27 mouse cellular contexts compared by ENCODE assay signal in the genomic region with DNA sequence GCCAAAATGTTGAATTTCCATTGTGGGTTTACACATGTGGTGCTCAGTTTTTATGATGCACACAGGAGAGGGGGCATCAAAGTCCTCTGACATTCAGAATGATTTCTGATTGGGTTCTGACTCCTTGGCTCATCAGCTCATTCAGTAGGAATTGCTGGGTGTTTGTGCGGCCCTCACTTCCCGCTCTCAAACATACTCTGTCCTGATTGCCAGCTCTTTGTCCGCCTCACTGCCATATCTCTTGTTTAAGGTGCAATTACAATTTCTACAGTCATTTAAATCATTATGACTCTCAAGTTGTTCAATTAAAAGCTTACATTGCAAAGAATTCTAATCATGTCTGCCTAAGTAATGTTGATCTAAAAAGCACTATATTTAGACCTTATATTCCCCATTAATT.
DNase-seq lines count a peak whose midpoint lies in the region; ATAC-seq and TF ChIP-seq lines count a peak whose summit lies in the region.
"Had no signal": no experiment of that assay in that cellular context is flagged by ENCODE, and none has a peak within 500 bp of the region (broad histone marks: within the 10 kb centered on the region; RNA-seq: fewer than 3 reads in every experiment).

No protein-coding gene starts in this region.

- H3K4me3 ChIP-seq in forebrain, embryonic 12.5 days (replicated peaks) = no peak overlapping the region
- H3K4me3 ChIP-seq in forebrain, postnatal 0 days (ENCODE audit: low read depth, low read length) = no peak overlapping the region
- H3K4me3 ChIP-seq in forebrain, embryonic 14.5 days (ENCODE audit: low read depth, low read length) = no peak overlapping the region
- no peak overlapping the region for H3K4me3 ChIP-seq in forebrain, embryonic 11.5 days (ENCODE audit: low read depth, low read length)
- no peak overlapping the region for H3K4me3 ChIP-seq in forebrain, embryonic 16.5 days (replicated peaks; ENCODE audit: low read length)
- H3K4me3 ChIP-seq: embryonic facial prominence, embryonic 13.5 days; embryonic facial prominence, embryonic 15.5 days; erythroblast, embryonic 14.5 days had no signal

- TF ChIP-seq CTCF in forebrain, postnatal 0 days (IDR thresholded peaks at IDR 0.05; ENCODE audit: low read depth) = no peak
- no peak for TF ChIP-seq CTCF in brain, embryonic 14.5 days (IDR thresholded peaks at IDR 0.05; ENCODE audit: borderline replicate concordance, extremely low read depth, insufficient read depth, insufficient read length)

- DNase-seq in forebrain, postnatal 0 days = no peak
- DNase-seq in forebrain, embryonic 14.5 days (ENCODE audit: low spot score) = peak; percentile 22
- DNase-seq in forebrain, embryonic 11.5 days (ENCODE audit: low spot score) = no peak
- DNase-seq in brain, embryonic 14.5 days (ENCODE audit: low read depth) = peak; percentile 53
- DNase-seq in retina, embryonic 14.5 days (ENCODE audit: low spot score) = no peak
- DNase-seq in right cerebral cortex, adult 2 months (ENCODE audit: low spot score in 2 of 2) = no peak
- DNase-seq: adrenal gland, adult 8-10 months; adrenal gland, postnatal 14 days; adrenal gland, postnatal 36 days; B cell, adult 2 months; cerebellum, adult 11 months; cerebellum, adult 18-20 months; cerebellum, adult 8-10 months; cerebellum, adult 9-11 months; cerebellum, postnatal 14 days; cerebellum, postnatal 36 days; embryo, embryonic 11 days had no signal

- H3K4me1 ChIP-seq in forebrain, embryonic 12.5 days = peaks cover 2% of the 10 kb centered on the region; the same call in 1 of the 2 replicates
- no peaks in the 10 kb centered on the region for H3K4me1 ChIP-seq in forebrain, postnatal 0 days (ENCODE audit: insufficient read depth)
- H3K4me1 ChIP-seq in forebrain, embryonic 14.5 days (ENCODE audit: control insufficient read depth, insufficient read depth, low read length) = peaks cover 2% of the 10 kb centered on the region; the same call in 1 of the 2 replicates
- no peaks in the 10 kb centered on the region for H3K4me1 ChIP-seq in forebrain, embryonic 11.5 days (replicated peaks; ENCODE audit: control insufficient read depth, insufficient read depth, low read length)
- peaks cover 15% of the 10 kb centered on the region; the same call in 1 of the 2 replicates for H3K4me1 ChIP-seq in forebrain, embryonic 16.5 days (replicated peaks; ENCODE audit: control insufficient read depth, insufficient read depth, low read length)

- TF ChIP-seq POLR2A in brain, embryonic 14.5 days (IDR thresholded peaks at IDR 0.05; ENCODE audit: borderline replicate concordance, extremely low read depth, insufficient read depth, insufficient read length, poor library complexity, severe bottlenecking) = no peak

- no peak overlapping the region for H3K27ac ChIP-seq in forebrain, embryonic 12.5 days
- H3K27ac ChIP-seq in forebrain, postnatal 0 days (ENCODE audit: low read depth, low read length) = no peak overlapping the region
- H3K27ac ChIP-seq in forebrain, embryonic 14.5 days (ENCODE audit: low read depth, low read length) = no peak overlapping the region
- H3K27ac ChIP-seq in forebrain, embryonic 11.5 days (ENCODE audit: low read depth, low read length) = no peak overlapping the region
- no peak overlapping the region for H3K27ac ChIP-seq in forebrain, embryonic 16.5 days (ENCODE audit: low read length)
- H3K27ac ChIP-seq: embryonic facial prominence, embryonic 13.5 days; embryonic facial prominence, embryonic 15.5 days had no signal

- no peaks in the 10 kb centered on the region for H3K27me3 ChIP-seq in forebrain, embryonic 12.5 days
- no peaks in the 10 kb centered on the region for H3K27me3 ChIP-seq in forebrain, postnatal 0 days (ENCODE audit: insufficient read depth, low read length)
- H3K27me3 ChIP-seq in forebrain, embryonic 14.5 days (replicated peaks; ENCODE audit: control insufficient read depth, insufficient read depth, low read length) = no peaks in the 10 kb centered on the region
- no peaks in the 10 kb centered on the region for H3K27me3 ChIP-seq in forebrain, embryonic 11.5 days (ENCODE audit: control insufficient read depth, insufficient read depth, low read length)
- H3K27me3 ChIP-seq in forebrain, embryonic 16.5 days (replicated peaks; ENCODE audit: control insufficient read depth, insufficient read depth, low read length) = no peaks in the 10 kb centered on the region
- H3K27me3 ChIP-seq: CH12.LX; embryonic facial prominence, embryonic 13.5 days; embryonic facial prominence, embryonic 15.5 days; Patski had no signal

- no peak overlapping the region for H3K9ac ChIP-seq in forebrain, embryonic 12.5 days
- no peak overlapping the region for H3K9ac ChIP-seq in forebrain, postnatal 0 days
- H3K9ac ChIP-seq in forebrain, embryonic 14.5 days (ENCODE audit: low read length) = no peak overlapping the region
- H3K9ac ChIP-seq in forebrain, embryonic 11.5 days (ENCODE audit: low read length) = no peak overlapping the region
- no peak overlapping the region for H3K9ac ChIP-seq in forebrain, embryonic 16.5 days (replicated peaks; ENCODE audit: low read depth, low read length)
- H3K9ac ChIP-seq: embryonic facial prominence, embryonic 13.5 days; embryonic facial prominence, embryonic 15.5 days had no signal

- peak; percentile 46; the same call in 1 of the 2 replicates for ATAC-seq in forebrain, embryonic 12.5 days (ENCODE audit: low FRiP score)
- no peak for ATAC-seq in forebrain, postnatal 0 days
- peak; percentile 36; the same call in 1 of the 2 replicates for ATAC-seq in forebrain, embryonic 14.5 days
- no peak for ATAC-seq in forebrain, embryonic 11.5 days (replicated peaks; ENCODE audit: low FRiP score)
- peak; percentile 44; the same call in 1 of the 2 replicates for ATAC-seq in forebrain, embryonic 16.5 days
- ATAC-seq: activated CD4-positive, CD25-positive, alpha-beta regulatory T cell, adult 4 months; CD4-positive, CD25-positive, alpha-beta regulatory T cell, adult 4 months; Patski had no signal

- H3K9me3 ChIP-seq in forebrain, embryonic 12.5 days = no peaks in the 10 kb centered on the region
- H3K9me3 ChIP-seq in forebrain, postnatal 0 days (ENCODE audit: low read length) = no peaks in the 10 kb centered on the region
- H3K9me3 ChIP-seq in forebrain, embryonic 14.5 days (replicated peaks; ENCODE audit: control insufficient read depth, low read length) = no peaks in the 10 kb centered on the region
- no peaks in the 10 kb centered on the region for H3K9me3 ChIP-seq in forebrain, embryonic 11.5 days (ENCODE audit: control insufficient read depth, low read length)
- no peaks in the 10 kb centered on the region for H3K9me3 ChIP-seq in forebrain, embryonic 16.5 days (ENCODE audit: control insufficient read depth, low read length)
- H3K9me3 ChIP-seq: embryonic facial prominence, embryonic 13.5 days; embryonic facial prominence, embryonic 15.5 days; G1E had no signal

- no peak overlapping the region for H3K4me2 ChIP-seq in forebrain, embryonic 12.5 days
- no peak overlapping the region for H3K4me2 ChIP-seq in forebrain, postnatal 0 days (ENCODE audit: low read depth)
- H3K4me2 ChIP-seq in forebrain, embryonic 14.5 days (ENCODE audit: low read length) = no peak overlapping the region
- no peak overlapping the region for H3K4me2 ChIP-seq in forebrain, embryonic 11.5 days (ENCODE audit: low read depth, low read length, severe bottlenecking)
- no peak overlapping the region for H3K4me2 ChIP-seq in forebrain, embryonic 16.5 days (ENCODE audit: low read length)
- H3K4me2 ChIP-seq: embryonic facial prominence, embryonic 13.5 days; embryonic facial prominence, embryonic 15.5 days had no signal

- 75% methylated on average over 3 of the region's 3 CpGs for WGBS in forebrain, embryonic 12.5 days
- WGBS in forebrain, postnatal 0 days = 50% methylated on average over 3 of the region's 3 CpGs
- WGBS in forebrain, embryonic 14.5 days = 42% methylated on average over 3 of the region's 3 CpGs
- 84% methylated on average over 3 of the region's 3 CpGs for WGBS in forebrain, embryonic 11.5 days
- 38% methylated on average over 3 of the region's 3 CpGs for WGBS in forebrain, embryonic 16.5 days

- no peaks in the 10 kb centered on the region for H3K36me3 ChIP-seq in forebrain, embryonic 12.5 days (replicated peaks)
- H3K36me3 ChIP-seq in forebrain, postnatal 0 days (ENCODE audit: insufficient read depth) = peaks cover 5% of the 10 kb centered on the region
- H3K36me3 ChIP-seq in forebrain, embryonic 14.5 days (ENCODE audit: control insufficient read depth, insufficient read depth, low read length) = no peaks in the 10 kb centered on the region
- no peaks in the 10 kb centered on the region for H3K36me3 ChIP-seq in forebrain, embryonic 11.5 days (ENCODE audit: control insufficient read depth, insufficient read depth, low read length)
- no peaks in the 10 kb centered on the region for H3K36me3 ChIP-seq in forebrain, embryonic 16.5 days (ENCODE audit: control insufficient read depth, insufficient read depth)
- H3K36me3 ChIP-seq: embryonic facial prominence, embryonic 13.5 days; embryonic facial prominence, embryonic 15.5 days; G1E had no signal

Comparison
In these comparisons a context has a peak if more than half of its experiments do, and no peak if none do; other contexts are left out.
1. ATAC-seq: peak in forebrain, embryonic 12.5 days (single experiment), forebrain, embryonic 14.5 days (single experiment) and forebrain, embryonic 16.5 days (single experiment); none in forebrain, postnatal 0 days (single experiment) and forebrain, embryonic 11.5 days (single experiment).
2. DNase-seq: peak in forebrain, embryonic 14.5 days (single experiment) and brain, embryonic 14.5 days (single experiment); none in forebrain, postnatal 0 days (single experiment), forebrain, embryonic 11.5 days (single experiment), retina, embryonic 14.5 days (single experiment) and right cerebral cortex, adult 2 months (0 of 2).